Comparison of ENCODE assay signal across 23 mouse cellular contexts in genomic region chr9:42641550-42642117, GRCm38 (mm10).
"Had no signal": no experiment of that assay in that cellular context is flagged by ENCODE, and none has a peak within 500 bp of the region (broad histone marks: within the 10 kb centered on the region; RNA-seq: fewer than 3 reads in every experiment).

No protein-coding gene starts in this region.

- H3K27ac ChIP-seq: kidney, embryonic 15.5 days; limb, embryonic 10.5 days; limb, embryonic 13.5 days; liver, embryonic 13.5 days; lung, embryonic 15.5 days; midbrain, embryonic 10.5 days; neural tube, embryonic 13.5 days; stomach, embryonic 15.5 days had no signal

- H3K9me3 ChIP-seq: kidney, embryonic 15.5 days; limb, embryonic 10.5 days; limb, embryonic 13.5 days; liver, embryonic 13.5 days; lung, embryonic 15.5 days; midbrain, embryonic 10.5 days; midbrain, embryonic 13.5 days; neural tube, embryonic 13.5 days; stomach, embryonic 15.5 days had no signal

- H3K9ac ChIP-seq: kidney, embryonic 15.5 days; limb, embryonic 13.5 days; liver, embryonic 13.5 days; lung, embryonic 15.5 days; midbrain, embryonic 13.5 days; neural tube, embryonic 13.5 days; stomach, embryonic 15.5 days had no signal

- H3K4me2 ChIP-seq: kidney, embryonic 15.5 days; limb, embryonic 13.5 days; liver, embryonic 13.5 days; lung, embryonic 15.5 days; midbrain, embryonic 13.5 days; neural tube, embryonic 13.5 days; stomach, embryonic 15.5 days had no signal

- H3K4me3 ChIP-seq: kidney, embryonic 15.5 days; limb, embryonic 10.5 days; limb, embryonic 13.5 days; liver, embryonic 13.5 days; lung, embryonic 15.5 days; megakaryocyte, embryonic 14.5 days; midbrain, embryonic 10.5 days; midbrain, embryonic 13.5 days; myocyte; neural tube, embryonic 13.5 days; stomach, embryonic 15.5 days had no signal

- H3K36me3 ChIP-seq: kidney, embryonic 15.5 days; limb, embryonic 10.5 days; limb, embryonic 13.5 days; liver, embryonic 13.5 days; lung, embryonic 15.5 days; midbrain, embryonic 10.5 days; midbrain, embryonic 13.5 days; neural tube, embryonic 13.5 days; stomach, embryonic 15.5 days had no signal

- H3K4me1 ChIP-seq: liver, embryonic 13.5 days; lung, embryonic 15.5 days; megakaryocyte, embryonic 14.5 days; stomach, embryonic 15.5 days had no signal

- DNase-seq: kidney, adult 11 months; kidney, adult 8-10 months; kidney, postnatal 10 days; kidney, postnatal 36 days; liver, embryonic 13.5 days; lung, postnatal 10 days; lung, postnatal 36 days; retina, postnatal 1 day; right cerebral cortex, postnatal 25 days; thymus, adult 2 months; thymus, postnatal 14 days; thymus, postnatal 4 days had no signal

- H3K27me3 ChIP-seq: kidney, embryonic 15.5 days; liver, embryonic 13.5 days; lung, embryonic 15.5 days; midbrain, embryonic 13.5 days; neural tube, embryonic 13.5 days; stomach, embryonic 15.5 days had no signal

- ATAC-seq: midbrain, embryonic 13.5 days; midbrain, embryonic 16.5 days had no signal
